Mouse (Mus musculus) layer of hippocampus, postnatal 10 days (tissue): ENCODE results near the gene Shtn1. TPM values are rescaled to one million over a fixed set of nuclear protein-coding genes. Genes with fewer than 3 reads are reported as not detected.

Experiments used
- DNase-seq, 2 experiments: peaks; one replicate each; pipeline ENCODE4 v3.0.0; 2021; ENCODE audit warnings: low spot score in 2 of 2
- long read RNA-seq: library from polyadenylated mRNA; stranded (forward); transcript quantifications from one replicate; pipeline ENCODE4 v2.0.0, GENCODE M21; 2023
- total RNA-seq, 2 experiments: library from RNA; stranded (reverse); gene quantifications; 2 replicates each; pipeline ENCODE4 v1.2.3; 2021

Shtn1 gene
- 10 to 100 TPM; 79.0 to 91.8 TPM for total RNA-seq
- long read RNA-seq, transcript Shtn1-202 (15 exons, 3,769 nt): major isoform, 27 of 44 reads
- long read RNA-seq, partial matches to known transcripts: 5 of 44 reads
- long read RNA-seq, other reads (novel, unspliced or antisense): 12 of 44 reads

- DNase-seq: peak; percentile 62 to 72
Measured at GRCm38 (mm10) chr19:59075472-59076101, at the start of gene Shtn1. Gene Shtn1 (minus strand): TSS chr19:59076100.

GRCm38 (mm10) chr19:59114152-59114551, 38.3 kb upstream of the Shtn1 start:
- no peak for DNase-seq

DNA sequence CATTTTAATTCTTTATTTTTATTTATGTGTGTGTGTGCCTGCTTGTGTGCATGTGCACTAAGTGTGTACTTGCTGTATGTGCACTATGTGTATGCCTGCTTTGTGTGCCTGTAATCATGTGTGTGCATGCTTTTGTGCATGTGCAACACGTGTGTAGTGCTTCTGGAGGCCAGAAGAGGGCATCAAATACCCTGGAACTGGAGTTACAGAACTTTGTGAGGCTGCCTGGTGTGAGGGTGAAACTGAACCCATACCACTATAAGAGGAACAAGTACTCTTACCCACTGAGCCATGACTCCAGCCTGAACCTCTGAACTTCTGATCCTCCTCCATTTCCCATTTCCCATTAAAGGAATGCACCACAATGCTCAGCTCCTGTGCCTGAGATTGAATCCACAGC, 34.0 kb upstream of the Shtn1 start:
- no peak for DNase-seq

DNA sequence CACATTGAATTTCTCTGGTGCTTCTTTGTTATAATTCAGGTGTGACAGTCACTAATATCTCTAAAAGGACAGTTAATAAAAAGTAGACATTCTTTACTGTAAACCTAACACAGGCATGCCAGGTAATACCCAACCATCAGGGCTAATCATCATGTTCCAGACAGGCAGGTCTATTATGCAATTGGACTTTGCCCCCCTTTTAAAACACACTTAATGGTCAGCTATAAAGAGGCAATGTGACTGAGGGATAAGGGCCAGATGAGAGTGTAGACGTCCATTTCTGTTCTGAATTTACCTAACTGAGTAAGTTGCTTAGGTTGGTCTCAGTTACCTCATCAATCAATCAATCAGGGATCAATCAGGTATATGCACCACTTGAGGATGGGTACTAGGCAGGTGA, 22.4 kb upstream of the Shtn1 start:
- no peak for DNase-seq

- no peak for DNase-seq
Measured at GRCm38 (mm10) chr19:59092295-59092694, 16.4 kb upstream of the Shtn1 start.

GRCm38 (mm10) chr19:59090337-59090736, 14.4 kb upstream of the Shtn1 start:
- no peak for DNase-seq

- DNase-seq: no peak
Measured at GRCm38 (mm10) chr19:59084296-59084695, 8.4 kb upstream of the Shtn1 start.

DNA sequence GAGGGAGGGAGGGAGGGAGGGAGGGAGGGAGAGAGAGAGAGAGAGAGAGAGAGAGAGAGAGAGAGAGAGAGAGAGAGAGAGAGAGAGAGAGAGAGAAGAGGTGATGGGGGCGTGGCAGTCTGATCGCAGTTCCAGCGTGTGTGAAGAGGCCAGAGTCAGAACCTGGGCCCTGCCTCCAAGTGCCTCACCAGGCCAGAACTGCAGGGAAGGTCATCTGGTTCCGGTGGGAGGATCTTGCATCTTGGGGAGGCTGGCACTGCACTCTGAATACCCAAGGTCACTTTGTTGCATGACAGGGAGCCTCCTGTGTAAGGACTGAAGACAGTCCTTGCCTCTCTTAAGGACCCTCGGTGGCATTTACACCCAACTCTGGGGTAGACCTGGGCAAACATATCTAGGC, 231 bp upstream of the Shtn1 start:
- no peak for DNase-seq

DNA sequence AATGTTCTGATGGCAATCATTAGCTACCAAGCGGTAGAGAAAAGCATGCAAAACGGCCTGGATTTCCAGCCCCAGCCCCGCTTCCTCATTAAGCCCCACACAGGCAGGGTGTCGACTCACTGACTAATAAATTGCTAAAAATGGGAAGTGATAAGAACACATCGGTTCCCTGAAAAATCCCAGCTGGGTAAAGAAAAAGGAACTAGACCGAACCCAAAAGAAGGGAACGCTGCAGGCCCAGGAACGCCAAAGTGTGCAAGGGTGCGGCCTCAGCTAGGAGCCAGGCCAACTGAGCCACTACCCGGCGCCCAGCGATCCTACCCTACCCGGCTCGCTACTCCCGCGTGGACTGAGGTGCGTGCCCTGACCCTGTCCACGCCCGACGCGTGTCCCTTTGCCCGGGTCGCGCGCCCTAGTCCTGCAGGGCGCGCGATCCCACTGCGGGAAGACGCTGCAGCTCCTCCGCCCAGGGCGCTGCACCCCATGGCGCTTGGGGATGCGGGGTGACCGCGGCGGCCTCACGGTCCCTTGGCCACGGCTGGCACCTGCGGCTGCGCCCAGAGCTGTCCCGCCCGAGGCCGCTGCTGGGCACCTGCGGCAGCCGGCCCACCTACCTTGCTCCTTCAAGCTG, 944 bp downstream of the Shtn1 start:
- peak in 1 of 2 experiments; percentile 41 for DNase-seq

GRCm38 (mm10) chr19:59074381-59074780, 1.5 kb downstream of the Shtn1 start:
- no peak for DNase-seq

DNA sequence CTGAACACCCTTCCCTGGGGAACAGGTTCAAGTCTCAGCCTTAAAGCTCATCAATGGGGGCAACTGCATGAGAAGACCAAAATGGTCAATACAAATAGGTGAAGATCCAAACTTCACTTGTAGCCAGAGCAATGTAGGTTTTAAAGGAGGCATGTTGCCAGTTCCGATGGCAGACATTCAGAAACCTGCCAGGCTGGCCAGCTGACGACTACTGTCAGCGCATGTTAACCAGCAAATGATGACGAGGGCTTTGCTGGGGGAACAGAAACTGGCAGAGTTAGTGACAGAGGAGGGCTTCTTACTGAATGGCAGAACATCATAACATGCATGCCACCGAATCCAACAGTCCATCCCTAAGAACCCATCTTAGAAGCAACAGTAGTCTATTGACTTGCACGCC, 2.9 kb downstream of the Shtn1 start:
- DNase-seq: peak in 1 of 2 experiments; percentile 24

DNA sequence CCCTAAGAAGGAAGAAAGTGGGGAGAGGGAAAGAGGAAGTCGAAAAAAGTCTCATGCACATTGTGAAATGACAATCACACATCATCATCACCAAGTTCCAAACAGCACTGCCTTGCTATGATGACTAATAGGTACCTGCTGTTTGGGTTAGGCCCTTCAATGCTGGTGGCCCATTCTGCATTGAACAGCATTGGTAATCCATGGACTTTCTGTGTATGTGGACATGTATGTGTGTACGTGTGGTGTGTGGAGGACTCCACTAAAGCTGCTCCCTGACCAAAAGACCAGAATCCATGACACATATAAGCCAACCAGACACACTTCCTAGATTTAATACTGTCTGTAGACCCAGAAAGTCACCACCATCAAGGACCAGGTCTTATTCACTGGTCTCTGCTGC, 3.9 kb downstream of the Shtn1 start:
- DNase-seq: no peak

- no peak for DNase-seq
Measured at GRCm38 (mm10) chr19:59071396-59071795, 4.5 kb downstream of the Shtn1 start.

DNA sequence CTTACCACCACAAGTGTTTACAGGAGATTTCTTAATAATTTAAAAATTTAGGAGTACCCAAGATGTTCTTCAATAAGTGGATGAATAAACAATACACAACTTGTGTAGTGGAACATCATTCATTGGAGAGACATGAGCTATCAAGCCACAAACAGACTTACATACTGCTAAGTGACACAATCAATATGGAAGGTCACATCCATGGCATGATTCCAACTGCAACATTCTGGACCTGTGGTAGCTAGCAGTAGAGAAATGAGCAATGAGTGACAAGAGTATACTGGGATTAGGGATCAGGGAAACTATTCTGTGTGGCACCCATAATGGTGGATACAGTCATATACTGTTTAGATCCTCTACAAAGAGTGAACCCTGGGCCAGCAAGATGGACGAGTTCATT, 8.2 kb downstream of the Shtn1 start:
- no peak for DNase-seq

- DNase-seq: no peak
Measured at GRCm38 (mm10) chr19:59066670-59067069, 9.2 kb downstream of the Shtn1 start.

DNA sequence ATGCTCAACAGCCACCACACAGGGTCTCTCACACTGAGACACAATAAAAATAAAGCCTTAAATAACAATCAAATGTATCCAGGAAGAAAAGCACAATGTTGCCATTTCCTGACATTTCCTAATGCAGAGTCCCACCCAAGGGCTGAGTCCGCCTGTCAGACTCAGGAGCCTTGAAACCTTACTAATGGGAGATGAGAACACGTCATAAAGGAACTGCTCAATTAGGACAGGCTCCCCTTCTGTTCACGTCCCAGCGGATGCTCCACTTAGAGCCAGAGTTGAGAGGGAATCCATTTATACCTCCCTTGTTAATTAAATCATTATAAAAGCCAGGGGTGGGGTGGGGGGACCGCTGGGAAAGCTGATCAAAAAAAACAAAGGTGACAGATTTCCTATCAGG, 9.8 kb downstream of the Shtn1 start:
- DNase-seq: no peak

GRCm38 (mm10) chr19:59064616-59065015, 11.3 kb downstream of the Shtn1 start:
- no peak for DNase-seq

DNA sequence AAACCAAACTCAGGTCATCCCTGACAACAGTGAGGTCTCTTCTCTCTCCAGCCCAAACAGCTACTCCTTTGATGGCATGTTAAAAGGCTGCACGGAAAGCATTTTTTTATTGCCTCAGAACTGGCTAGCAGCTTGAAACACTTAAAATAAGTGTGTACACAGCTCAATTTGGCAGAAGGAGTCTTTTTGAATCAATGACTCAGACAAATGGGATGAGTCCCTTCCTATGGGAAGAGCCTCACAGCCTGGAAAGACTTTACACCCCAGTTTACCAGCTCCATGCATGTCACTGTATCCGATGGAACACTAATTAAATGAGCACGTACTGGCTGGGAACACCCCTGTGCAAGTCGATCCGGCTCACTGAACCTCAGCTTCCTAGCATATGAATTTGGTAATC, 12.3 kb downstream of the Shtn1 start:
- DNase-seq: no peak

- DNase-seq: no peak
Measured at GRCm38 (mm10) chr19:59058105-59058504, 17.8 kb downstream of the Shtn1 start.

DNA sequence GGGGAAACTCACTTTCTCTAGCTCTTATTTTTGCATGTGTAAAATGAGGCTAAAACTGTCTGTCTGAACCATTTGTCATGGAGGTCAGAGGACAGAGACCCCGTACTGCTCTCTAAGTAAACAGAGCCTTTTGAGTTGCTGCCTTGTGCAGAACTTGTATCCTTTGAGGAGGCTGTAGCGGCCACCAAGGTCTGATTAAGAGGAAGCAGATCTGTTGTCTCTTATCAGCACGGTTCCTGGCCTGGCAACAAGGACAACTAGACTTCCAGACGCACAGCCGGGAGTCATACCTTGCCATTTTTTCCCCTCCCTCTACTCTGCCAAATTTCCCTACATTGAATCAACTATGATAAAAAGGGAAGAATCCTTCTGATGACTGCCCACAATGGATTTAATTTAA, 18.5 kb downstream of the Shtn1 start:
- DNase-seq: no peak

DNA sequence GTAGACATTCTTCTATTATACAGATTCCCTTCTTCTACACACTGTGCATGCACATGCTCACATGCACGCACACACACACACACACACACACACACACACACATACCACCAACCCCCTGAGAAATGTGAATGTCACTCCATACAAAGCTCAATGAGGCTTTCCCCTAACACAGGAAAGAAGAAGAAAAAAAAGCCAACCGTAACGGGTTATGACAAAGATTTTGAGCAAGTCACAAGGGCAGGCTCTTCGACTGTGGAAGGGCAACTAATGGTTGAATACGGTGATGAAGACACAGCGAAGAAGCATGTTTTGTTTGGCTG, 21.3 kb downstream of the Shtn1 start:
- no peak for DNase-seq

GRCm38 (mm10) chr19:59053931-59054631, 21.8 kb downstream of the Shtn1 start:
- DNase-seq: no peak
